ENCODE assay signal across 28 mouse cellular contexts in genomic region chr9:21978398-21979128, GRCm38 (mm10). TPM values are rescaled to one million over a fixed set of nuclear protein-coding genes. Genes with fewer than 3 reads are reported as not detected.
DNase-seq lines count a peak whose midpoint lies in the region; ATAC-seq and TF ChIP-seq lines count a peak whose summit lies in the region.
"Had no signal": no experiment of that assay in that cellular context is flagged by ENCODE, and none has a peak within 500 bp of the region (broad histone marks: within the 10 kb centered on the region; RNA-seq: fewer than 3 reads in every experiment).

No protein-coding gene starts in this region.

- no peak for TF ChIP-seq CTCF in kidney, adult 2 months (conservative IDR thresholded peaks at IDR 0.05; ENCODE audit: insufficient read depth, insufficient read length, low read depth, low read length)

- peaks cover 6% of the 10 kb centered on the region for H3K36me3 ChIP-seq in kidney, adult 2 months (ENCODE audit: control insufficient read depth, insufficient read depth, low read length)
- peaks cover 5% of the 10 kb centered on the region; the same call in 1 of the 2 replicates for H3K36me3 ChIP-seq in kidney, embryonic 14.5 days (ENCODE audit: control insufficient read depth, insufficient read depth, low read length)
- H3K36me3 ChIP-seq in ES-E14 (ENCODE audit: control insufficient read depth, insufficient read depth, low read length, poor library complexity, severe bottlenecking), result no peaks in the 10 kb centered on the region
- H3K36me3 ChIP-seq in midbrain, embryonic 11.5 days (ENCODE audit: control insufficient read depth, insufficient read depth, low read length), result no peaks in the 10 kb centered on the region
- H3K36me3 ChIP-seq: forebrain, embryonic 12.5 days; G1E; liver, embryonic 12.5 days; midbrain, embryonic 13.5 days; neural tube, embryonic 13.5 days had no signal

- no peaks in the 10 kb centered on the region for H3K27me3 ChIP-seq in kidney, adult 2 months (replicated peaks; ENCODE audit: control insufficient read depth, insufficient read depth, low read length)
- H3K27me3 ChIP-seq in kidney, embryonic 14.5 days (ENCODE audit: control insufficient read depth, insufficient read depth, low read length), result no peaks in the 10 kb centered on the region
- H3K27me3 ChIP-seq in midbrain, embryonic 11.5 days (ENCODE audit: control insufficient read depth, insufficient read depth, low read length), result no peaks in the 10 kb centered on the region; the same call in 1 of the 2 replicates
- H3K27me3 ChIP-seq: forebrain, embryonic 12.5 days; neural tube, embryonic 13.5 days; Patski had no signal

- in situ Hi-C loops in ES-E14 (cut with MboI; ENCODE audit: low sequenced_read_pairs in 2 of 2, unreplicated experiment in 2 of 2), result loop anchor here in 1 of 2 experiments (5.0 to 10.0 kb wide), 2 partner anchors 69 to 166 kb away; no protein-coding TSS in a partner anchor

- H3K4me3 ChIP-seq in kidney, adult 2 months (ENCODE audit: insufficient read depth, low read depth, low read length), result no peak overlapping the region
- no peak overlapping the region for H3K4me3 ChIP-seq in kidney, embryonic 14.5 days (ENCODE audit: low read length)
- H3K4me3 ChIP-seq in ES-E14 (ENCODE audit: insufficient read depth in 1 of 2, low read depth in 1 of 2, low read length in 2 of 2, poor library complexity in 1 of 2, severe bottlenecking in 1 of 2), result no peak overlapping the region
- no peak overlapping the region for H3K4me3 ChIP-seq in midbrain, embryonic 11.5 days (ENCODE audit: low read depth, low read length)
- H3K4me3 ChIP-seq: forebrain, embryonic 12.5 days; layer of hippocampus, adult 2 months; left cerebral cortex, adult 2 months; liver, embryonic 12.5 days; megakaryocyte, embryonic 14.5 days; midbrain, embryonic 13.5 days; neural tube, embryonic 13.5 days had no signal

- H3K9ac ChIP-seq in kidney, embryonic 14.5 days (ENCODE audit: low read depth, low read length), result no peak overlapping the region
- no peak overlapping the region for H3K9ac ChIP-seq in ES-E14 (ENCODE audit: insufficient read depth, low read depth, low read length, poor library complexity, severe bottlenecking)
- no peak overlapping the region for H3K9ac ChIP-seq in midbrain, embryonic 11.5 days (ENCODE audit: low read length)
- H3K9ac ChIP-seq: forebrain, embryonic 12.5 days; forebrain, postnatal 0 days; liver, embryonic 12.5 days; liver, postnatal 0 days; midbrain, embryonic 13.5 days; neural tube, embryonic 13.5 days had no signal

- TF ChIP-seq POLR2A in kidney, adult 2 months (IDR thresholded peaks at IDR 0.05; ENCODE audit: low read depth, low read length), result no peak

- no peaks in the 10 kb centered on the region for H3K4me1 ChIP-seq in kidney, adult 2 months (ENCODE audit: control insufficient read depth, insufficient read depth, low read length)
- no peaks in the 10 kb centered on the region for H3K4me1 ChIP-seq in kidney, embryonic 14.5 days (ENCODE audit: control insufficient read depth, insufficient read depth, low read length)
- H3K4me1 ChIP-seq in ES-E14 (ENCODE audit: control insufficient read depth in 2 of 2, insufficient read depth in 2 of 2, low read length in 2 of 2, poor library complexity in 1 of 2), result peaks cover 0 to 12% of the 10 kb centered on the region in 2 experiments; a peak in 2 of 4 replicates
- peaks cover under 1% of the 10 kb centered on the region; the same call in 1 of the 2 replicates for H3K4me1 ChIP-seq in midbrain, embryonic 11.5 days (ENCODE audit: control insufficient read depth, insufficient read depth, low read length)
- H3K4me1 ChIP-seq: forebrain, embryonic 12.5 days; liver, embryonic 12.5 days; megakaryocyte, embryonic 14.5 days; neural tube, embryonic 13.5 days had no signal

- WGBS in kidney, adult 2 months, result 49% methylated on average over 4 of the region's 4 CpGs
- WGBS in kidney, embryonic 14.5 days, result 84% methylated on average over 4 of the region's 4 CpGs
- 90% methylated on average over 4 of the region's 4 CpGs for WGBS in midbrain, embryonic 11.5 days

- peak overlapping the region; percentile 43; the same call in 1 of the 2 replicates for H3K27ac ChIP-seq in kidney, adult 2 months (ENCODE audit: insufficient read depth, low read depth, low read length)
- no peak overlapping the region for H3K27ac ChIP-seq in kidney, embryonic 14.5 days (ENCODE audit: low read depth, low read length)
- H3K27ac ChIP-seq in ES-E14 (ENCODE audit: insufficient read depth, low read depth, low read length, poor library complexity, severe bottlenecking), result no peak overlapping the region
- no peak overlapping the region for H3K27ac ChIP-seq in midbrain, embryonic 11.5 days (ENCODE audit: low read depth, low read length)
- H3K27ac ChIP-seq: forebrain, embryonic 12.5 days; layer of hippocampus, adult 2 months; left cerebral cortex, adult 2 months; liver, embryonic 12.5 days; midbrain, embryonic 13.5 days; neural tube, embryonic 13.5 days had no signal

- ATAC-seq in kidney, embryonic 14.5 days (ENCODE audit: low FRiP score, low TSS enrichment), result no peak; the same call in 1 of the 2 replicates
- no peak for ATAC-seq in midbrain, embryonic 11.5 days (ENCODE audit: low FRiP score)
- ATAC-seq: CD4-positive, CD25-positive, alpha-beta regulatory T cell, adult 4 months; forebrain, postnatal 0 days; hindbrain, embryonic 16.5 days; liver, embryonic 12.5 days; midbrain, embryonic 13.5 days; Patski had no signal

- DNase-seq in kidney, adult 2 months, result peak; percentile 73
- DNase-seq in ES-E14 (ENCODE audit: low read depth, low spot score), result no peak
- DNase-seq in kidney, adult 9 months, result peak; percentile 50
- no peak for DNase-seq in midbrain, embryonic 11.5 days (ENCODE audit: low spot score, missing footprints)
- DNase-seq in cerebellum, adult 9-10 months, result no peak
- DNase-seq in gastrocnemius, postnatal 4 days (ENCODE audit: low spot score in 2 of 2), result no peak
- DNase-seq: cerebellum, adult 11-12 months; forebrain, postnatal 0 days; right cerebral cortex, postnatal 4 days had no signal

- no peak overlapping the region for H3K4me2 ChIP-seq in kidney, embryonic 14.5 days (replicated peaks; ENCODE audit: low read depth, low read length)
- H3K4me2 ChIP-seq in midbrain, embryonic 11.5 days, result no peak overlapping the region
- H3K4me2 ChIP-seq: forebrain, embryonic 12.5 days; liver, embryonic 12.5 days; midbrain, embryonic 13.5 days; neural tube, embryonic 13.5 days had no signal

- H3K9me3 ChIP-seq in kidney, embryonic 14.5 days (ENCODE audit: control insufficient read depth, low read length), result no peaks in the 10 kb centered on the region
- H3K9me3 ChIP-seq in ES-E14 (ENCODE audit: control insufficient read depth, insufficient read depth, low read depth, low read length), result no peaks in the 10 kb centered on the region
- no peaks in the 10 kb centered on the region for H3K9me3 ChIP-seq in midbrain, embryonic 11.5 days (ENCODE audit: control insufficient read depth, low read length)
- H3K9me3 ChIP-seq: forebrain, embryonic 12.5 days; G1E; liver, embryonic 12.5 days; midbrain, embryonic 13.5 days; neural tube, embryonic 13.5 days had no signal

TF ChIP-seq in ES-E14, 5 proteins besides CTCF, POLR2A, EP300 and RAD21:
- TF ChIP-seq MAFK (IDR thresholded peaks at IDR 0.05; ENCODE audit: insufficient read depth, low read depth, low read length) (no peak), CHD2 (IDR thresholded peaks at IDR 0.05; ENCODE audit: low read depth, low read length) (no peak), HCFC1 (IDR thresholded peaks at IDR 0.05; ENCODE audit: borderline replicate concordance, insufficient read depth, low read length) (no peak), ZC3H11A (IDR thresholded peaks at IDR 0.05; ENCODE audit: borderline replicate concordance, low read depth, low read length) (no peak), ZNF384 (IDR thresholded peaks at IDR 0.05; ENCODE audit: low read depth, low read length) (0 out of 2 replicates have a peak, but pooled peaks have one; percentile 28)

RNA-seq across cellular contexts. Expression of gene Rgl3, which starts 10.7 kb away (rescaled TPM):
- polyA plus RNA-seq in kidney, adult 2 months (2012; rRNA removed), result 88.2 and 111 TPM in 2 replicates
- 13.7 and 20.8 TPM in 2 replicates for polyA plus RNA-seq in kidney, embryonic 14.5 days (2014; fragmentation: Nextera tagmentation; extraction: Ambion mirVana)
- total RNA-seq in ES-E14 (2012; rRNA removed), result 0.27 and 0.37 TPM in 2 replicates
- polyA plus RNA-seq in midbrain, embryonic 11.5 days (2014; fragmentation: Nextera tagmentation; extraction: Ambion mirVana), result 0.97 and 2.2 TPM in 2 replicates
- under 1 TPM; 0.21 to 0.22 TPM for total RNA-seq in gastrocnemius, postnatal 4 days (2021)
- total RNA-seq: common myeloid progenitor, adult 5-6 weeks; granulocyte monocyte progenitor cell, adult 5-6 weeks had no signal
- polyA plus RNA-seq: CD4-positive, CD25-positive, alpha-beta regulatory T cell, adult 4 months; G1E had no signal

RNA-seq across cellular contexts. Expression of gene Epor, which starts 15.3 kb away (rescaled TPM):
- polyA plus RNA-seq in kidney, adult 2 months (2012; rRNA removed), result 14.0 and 16.7 TPM in 2 replicates
- polyA plus RNA-seq in kidney, embryonic 14.5 days (2014; fragmentation: Nextera tagmentation; extraction: Ambion mirVana), result 10.5 and 11.4 TPM in 2 replicates
- 1.7 and 3.9 TPM in 2 replicates for total RNA-seq in ES-E14 (2012; rRNA removed)
- polyA plus RNA-seq in midbrain, embryonic 11.5 days (2014; fragmentation: Nextera tagmentation; extraction: Ambion mirVana), result 3.4 and 5.2 TPM in 2 replicates
- total RNA-seq in gastrocnemius, postnatal 4 days (2021), result 1 to 10 TPM; 6.5 to 7.5 TPM
- polyA plus RNA-seq: CD4-positive, CD25-positive, alpha-beta regulatory T cell, adult 4 months had no signal

RNA-seq across cellular contexts. Expression of gene Swsap1, which starts 23.0 kb away (rescaled TPM):
- 10.5 and 10.9 TPM in 2 replicates for polyA plus RNA-seq in kidney, adult 2 months (2012; rRNA removed)
- 11.4 and 12.8 TPM in 2 replicates for polyA plus RNA-seq in kidney, embryonic 14.5 days (2014; fragmentation: Nextera tagmentation; extraction: Ambion mirVana)
- total RNA-seq in ES-E14 (2012; rRNA removed), result 9.5 and 10.8 TPM in 2 replicates
- 20.3 and 22.3 TPM in 2 replicates for polyA plus RNA-seq in midbrain, embryonic 11.5 days (2014; fragmentation: Nextera tagmentation; extraction: Ambion mirVana)
- 1 to 10 TPM; 5.2 to 6.3 TPM for total RNA-seq in gastrocnemius, postnatal 4 days (2021)

RNA-seq across cellular contexts. Expression of gene Ccdc151, which starts 23.9 kb away (rescaled TPM):
- 2.5 and 2.9 TPM in 2 replicates for polyA plus RNA-seq in kidney, adult 2 months (2012; rRNA removed)
- polyA plus RNA-seq in kidney, embryonic 14.5 days (2014; fragmentation: Nextera tagmentation; extraction: Ambion mirVana), result 1.8 and 2.3 TPM in 2 replicates
- 1.4 and 2.5 TPM in 2 replicates for total RNA-seq in ES-E14 (2012; rRNA removed)
- polyA plus RNA-seq in midbrain, embryonic 11.5 days (2014; fragmentation: Nextera tagmentation; extraction: Ambion mirVana), result 4.7 and 6.3 TPM in 2 replicates
- total RNA-seq in gastrocnemius, postnatal 4 days (2021), result under 1 TPM in 1 of 2 experiments, not detected in 1; 0.23 TPM
- total RNA-seq: common myeloid progenitor, adult 5-6 weeks; gastrocnemius, postnatal 10 days; granulocyte monocyte progenitor cell, adult 5-6 weeks; heart, postnatal 25 days had no signal
- polyA plus RNA-seq: CD4-positive, CD25-positive, alpha-beta regulatory T cell, adult 4 months; heart, embryonic 14.5 days; liver, postnatal 0 days; spleen, adult 2 months had no signal

RNA-seq across cellular contexts. Expression of gene Prkcsh, which starts 24.0 kb away (rescaled TPM):
- polyA plus RNA-seq in kidney, adult 2 months (2012; rRNA removed), result 94.9 and 103 TPM in 2 replicates
- polyA plus RNA-seq in kidney, embryonic 14.5 days (2014; fragmentation: Nextera tagmentation; extraction: Ambion mirVana), result 104 and 118 TPM in 2 replicates
- total RNA-seq in ES-E14 (2012; rRNA removed), result 234 and 379 TPM in 2 replicates
- polyA plus RNA-seq in midbrain, embryonic 11.5 days (2014; fragmentation: Nextera tagmentation; extraction: Ambion mirVana), result 85.5 and 86.9 TPM in 2 replicates
- 10 to 100 TPM; 61.4 to 66.1 TPM for total RNA-seq in gastrocnemius, postnatal 4 days (2021)

Comparison
In these comparisons a context has a peak if more than half of its experiments do, and no peak if none do; other contexts are left out.
1. DNase-seq: peak in kidney, adult 2 months (single experiment) and kidney, adult 9 months (single experiment); none in ES-E14 (single experiment), midbrain, embryonic 11.5 days (single experiment), cerebellum, adult 9-10 months (single experiment) and gastrocnemius, postnatal 4 days (0 of 2).